7 mouse cellular contexts compared by ENCODE assay signal in the genomic region with DNA sequence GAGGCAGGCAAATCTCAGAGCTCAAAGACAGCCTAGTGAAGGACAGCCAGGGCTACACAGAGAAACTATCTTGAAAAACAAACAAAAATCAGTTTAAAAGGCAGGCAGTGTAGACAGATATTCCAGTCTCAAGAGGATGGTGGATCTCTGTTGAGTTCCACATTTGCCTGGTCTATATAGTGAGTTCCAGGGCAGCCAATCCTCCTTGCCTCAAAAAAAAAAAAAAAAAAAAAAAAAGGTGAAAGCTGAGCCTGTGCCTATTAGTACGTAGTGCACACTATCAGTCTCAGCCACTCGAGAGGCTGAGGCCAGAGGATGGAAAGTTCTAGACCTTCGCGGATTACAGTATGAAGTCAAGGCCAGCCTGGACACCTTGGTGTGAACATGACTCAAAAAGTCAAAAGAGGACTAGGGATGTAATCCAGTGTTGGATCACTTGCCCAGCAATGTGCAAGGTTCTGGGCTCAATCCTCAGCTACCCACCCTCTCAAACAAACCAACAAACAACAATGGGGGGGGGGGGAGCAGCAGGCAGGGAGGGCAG. TPM values are rescaled to one million over a fixed set of nuclear protein-coding genes. Genes with fewer than 3 reads are reported as not detected.
DNase-seq lines count a peak whose midpoint lies in the region; ATAC-seq and TF ChIP-seq lines count a peak whose summit lies in the region.

No protein-coding gene starts in this region.

- no peaks in the 10 kb centered on the region; the same call in 1 of the 2 replicates for H3K36me3 ChIP-seq in forebrain, embryonic 16.5 days (ENCODE audit: control insufficient read depth, insufficient read depth)
- peaks cover 7% of the 10 kb centered on the region for H3K36me3 ChIP-seq in liver, embryonic 14.5 days (replicated peaks; ENCODE audit: control insufficient read depth, insufficient read depth, low read depth)
- H3K36me3 ChIP-seq in stomach, postnatal 0 days (ENCODE audit: control insufficient read depth, insufficient read depth, low read length), result no peaks in the 10 kb centered on the region

- peak; percentile 10 for DNase-seq in ovary, postnatal 10 days (ENCODE audit: low spot score)
- no peak for DNase-seq in ovary, postnatal 14 days (ENCODE audit: low spot score)
- peak; percentile 41 for DNase-seq in c-Kit-negative CD71-positive TER-119-positive erythroid progenitor cells, embryonic 14.5 days (ENCODE audit: low read depth, low spot score)
- DNase-seq in liver, embryonic 14.5 days (ENCODE audit: low read depth in 3 of 3, low spot score in 3 of 3), result peak; percentile 55 to 57 (median 56)
- DNase-seq in stomach, postnatal 0 days (ENCODE audit: low spot score), result no peak
- no peak for DNase-seq in kidney, adult 18-20 months

- peaks cover 25% of the 10 kb centered on the region for H3K4me1 ChIP-seq in forebrain, embryonic 16.5 days (replicated peaks; ENCODE audit: control insufficient read depth, insufficient read depth, low read length)
- H3K4me1 ChIP-seq in liver, embryonic 14.5 days (replicated peaks; ENCODE audit: control insufficient read depth in 2 of 2, insufficient read depth in 2 of 2, low read length in 1 of 2), result peaks cover 10 to 17% of the 10 kb centered on the region in 2 experiments
- H3K4me1 ChIP-seq in stomach, postnatal 0 days (replicated peaks; ENCODE audit: control insufficient read depth, insufficient read depth), result no peaks in the 10 kb centered on the region

- TF ChIP-seq EP300 in liver, embryonic 14.5 days (IDR thresholded peaks at IDR 0.05; ENCODE audit: low read depth), result no peak
- no peak for TF ChIP-seq EP300 in stomach, postnatal 0 days (optimal IDR thresholded peaks at IDR 0.05)

- no peak for TF ChIP-seq CTCF in liver, embryonic 14.5 days (IDR thresholded peaks at IDR 0.05; ENCODE audit: low read depth)
- TF ChIP-seq CTCF in stomach, postnatal 0 days (IDR thresholded peaks at IDR 0.05; ENCODE audit: low read depth), result no peak

- WGBS in forebrain, embryonic 16.5 days, result 13% methylated on average over 4 of the region's 4 CpGs
- 4% methylated on average over 4 of the region's 4 CpGs for WGBS in liver, embryonic 14.5 days (ENCODE audit: insufficient replicate concordance)
- WGBS in stomach, postnatal 0 days, result 5% methylated on average over 4 of the region's 4 CpGs

- H3K9me3 ChIP-seq in forebrain, embryonic 16.5 days (ENCODE audit: control insufficient read depth, low read length), result no peaks in the 10 kb centered on the region
- H3K9me3 ChIP-seq in liver, embryonic 14.5 days (ENCODE audit: control insufficient read depth, low read length), result no peaks in the 10 kb centered on the region
- no peaks in the 10 kb centered on the region for H3K9me3 ChIP-seq in stomach, postnatal 0 days (ENCODE audit: control insufficient read depth, low read length)

- H3K27me3 ChIP-seq in forebrain, embryonic 16.5 days (replicated peaks; ENCODE audit: control insufficient read depth, insufficient read depth, low read length), result no peaks in the 10 kb centered on the region
- no peaks in the 10 kb centered on the region for H3K27me3 ChIP-seq in liver, embryonic 14.5 days (ENCODE audit: control insufficient read depth, insufficient read depth, low read length)
- H3K27me3 ChIP-seq in stomach, postnatal 0 days (ENCODE audit: control insufficient read depth, insufficient read depth, low read length), result no peaks in the 10 kb centered on the region

- peak overlapping the region; percentile 92 for H3K9ac ChIP-seq in forebrain, embryonic 16.5 days (replicated peaks; ENCODE audit: low read depth, low read length)
- peak overlapping the region; percentile 95 for H3K9ac ChIP-seq in liver, embryonic 14.5 days (replicated peaks)
- H3K9ac ChIP-seq in stomach, postnatal 0 days (ENCODE audit: low read length), result peak overlapping the region; percentile 99

- H3K4me3 ChIP-seq in forebrain, embryonic 16.5 days (replicated peaks; ENCODE audit: low read length), result peak overlapping the region; percentile 74
- peak overlapping the region; percentile 86 to 90 for H3K4me3 ChIP-seq in liver, embryonic 14.5 days (ENCODE audit: insufficient read depth in 1 of 2, low read depth in 2 of 2, low read length in 2 of 2)
- peak overlapping the region; percentile 97 for H3K4me3 ChIP-seq in stomach, postnatal 0 days (ENCODE audit: low read depth, low read length)

- peak overlapping the region; percentile 51 for H3K4me2 ChIP-seq in forebrain, embryonic 16.5 days (ENCODE audit: low read length)
- peak overlapping the region; percentile 66 for H3K4me2 ChIP-seq in liver, embryonic 14.5 days (ENCODE audit: low read depth)
- H3K4me2 ChIP-seq in stomach, postnatal 0 days (replicated peaks; ENCODE audit: low read depth), result peak overlapping the region; percentile 60

- no peak for ATAC-seq in forebrain, embryonic 16.5 days
- peak; percentile 12; the same call in 1 of the 2 replicates for ATAC-seq in liver, embryonic 14.5 days (ENCODE audit: insufficient read depth)
- peak; percentile 1 for ATAC-seq in stomach, postnatal 0 days (ENCODE audit: low FRiP score, low TSS enrichment)

- peak overlapping the region; percentile 98 for H3K27ac ChIP-seq in forebrain, embryonic 16.5 days (ENCODE audit: low read length)
- H3K27ac ChIP-seq in liver, embryonic 14.5 days, result peak overlapping the region; percentile 84
- H3K27ac ChIP-seq in stomach, postnatal 0 days (replicated peaks), result peak overlapping the region; percentile 99

RNA-seq across cellular contexts. Expression of a gene that starts 0.7 kb away (rescaled TPM):
- polyA plus RNA-seq in forebrain, embryonic 16.5 days (2015; fragmentation: Nextera tagmentation; extraction: Ambion mirVana), result 334 and 342 TPM in 2 replicates
- polyA plus RNA-seq in liver, embryonic 14.5 days (2012; rRNA removed), result 61.0 and 95.7 TPM in 2 replicates
- 186 and 188 TPM in 2 replicates for polyA plus RNA-seq in liver, embryonic 14.5 days (2014; fragmentation: Nextera tagmentation; extraction: Ambion mirVana)
- 613 and 617 TPM in 2 replicates for polyA plus RNA-seq in stomach, postnatal 0 days (2015; fragmentation: Nextera tagmentation; extraction: Ambion mirVana)

RNA-seq across cellular contexts. Expression of a gene that starts 0.7 kb away (rescaled TPM):
- polyA plus RNA-seq in forebrain, embryonic 16.5 days (2015; fragmentation: Nextera tagmentation; extraction: Ambion mirVana), result 4.5 and 7.5 TPM in 2 replicates
- polyA plus RNA-seq in liver, embryonic 14.5 days (2012; rRNA removed), result 0.40 and 0.60 TPM in 2 replicates
- polyA plus RNA-seq in liver, embryonic 14.5 days (2014; fragmentation: Nextera tagmentation; extraction: Ambion mirVana), result 0.29 and 0.92 TPM in 2 replicates
- polyA plus RNA-seq in stomach, postnatal 0 days (2015; fragmentation: Nextera tagmentation; extraction: Ambion mirVana), result 1.0 and 1.3 TPM in 2 replicates

RNA-seq across cellular contexts. Expression of a gene that starts 25.9 kb away (rescaled TPM):
- not detected in 2 replicates for polyA plus RNA-seq in forebrain, embryonic 16.5 days (2015; fragmentation: Nextera tagmentation; extraction: Ambion mirVana)
- polyA plus RNA-seq in liver, embryonic 14.5 days (2012; rRNA removed), result not detected in 2 replicates
- not detected in 2 replicates for polyA plus RNA-seq in liver, embryonic 14.5 days (2014; fragmentation: Nextera tagmentation; extraction: Ambion mirVana)
- polyA plus RNA-seq in stomach, postnatal 0 days (2015; fragmentation: Nextera tagmentation; extraction: Ambion mirVana), result 0.01 and 0.04 TPM in 2 replicates

RNA-seq across cellular contexts. Expression of a gene that starts 31.2 kb away (rescaled TPM):
- polyA plus RNA-seq in forebrain, embryonic 16.5 days (2015; fragmentation: Nextera tagmentation; extraction: Ambion mirVana), result 2.3 and 2.5 TPM in 2 replicates
- polyA plus RNA-seq in liver, embryonic 14.5 days (2012; rRNA removed), result 0.84 and 1.1 TPM in 2 replicates
- polyA plus RNA-seq in liver, embryonic 14.5 days (2014; fragmentation: Nextera tagmentation; extraction: Ambion mirVana), result 1.8 and 2.0 TPM in 2 replicates
- 4.9 and 5.4 TPM in 2 replicates for polyA plus RNA-seq in stomach, postnatal 0 days (2015; fragmentation: Nextera tagmentation; extraction: Ambion mirVana)

RNA-seq across cellular contexts. Expression of a gene that starts 36.1 kb away (rescaled TPM):
- polyA plus RNA-seq in forebrain, embryonic 16.5 days (2015; fragmentation: Nextera tagmentation; extraction: Ambion mirVana), result 254 and 305 TPM in 2 replicates
- 345 and 412 TPM in 2 replicates for polyA plus RNA-seq in liver, embryonic 14.5 days (2012; rRNA removed)
- polyA plus RNA-seq in liver, embryonic 14.5 days (2014; fragmentation: Nextera tagmentation; extraction: Ambion mirVana), result 279 and 297 TPM in 2 replicates
- polyA plus RNA-seq in stomach, postnatal 0 days (2015; fragmentation: Nextera tagmentation; extraction: Ambion mirVana), result 416 and 486 TPM in 2 replicates

Comparison
In these comparisons a context has a peak if more than half of its experiments do, and no peak if none do; other contexts are left out.
1. DNase-seq: peak in ovary, postnatal 10 days (single experiment), c-Kit-negative CD71-positive TER-119-positive erythroid progenitor cells, embryonic 14.5 days (single experiment) and liver, embryonic 14.5 days (3 of 3); none in ovary, postnatal 14 days (single experiment), stomach, postnatal 0 days (single experiment) and kidney, adult 18-20 months (single experiment).
2. Peak in every context shown above with its lines, with median percentiles within 50 percentile points of each other: H3K27ac ChIP-seq, H3K4me2 ChIP-seq, H3K4me3 ChIP-seq and H3K9ac ChIP-seq.